Mouse (Mus musculus): ENCODE data around the gene 9430097D07Rik. TPM values are rescaled to one million over a fixed set of nuclear protein-coding genes. Genes with fewer than 3 reads are reported as not detected.

9430097D07Rik gene
- polyA plus RNA-seq, 1 experiment from 2014 or later = 0.25 TPM

Other genes with a start within 250 kb of the 9430097D07Rik start
- gene Ciz1, start 223.4 kb downstream of the 9430097D07Rik start, polyA plus RNA-seq (2016; fragmentation: Nextera tagmentation; extraction: Ambion mirVana) = 55.8 and 57.6 TPM in 2 replicates
- 35.4 and 41.1 TPM in 2 replicates for gene Dnm1, start 222.3 kb downstream of the 9430097D07Rik start, polyA plus RNA-seq (2016; fragmentation: Nextera tagmentation; extraction: Ambion mirVana)
- 86.4 and 87.9 TPM in 2 replicates for gene 1110008P14Rik, start 193.7 kb downstream of the 9430097D07Rik start, polyA plus RNA-seq (2016; fragmentation: Nextera tagmentation; extraction: Ambion mirVana)
- 0.68 and 1.1 TPM in 2 replicates for gene Lcn2, start 187.4 kb downstream of the 9430097D07Rik start, polyA plus RNA-seq (2016; fragmentation: Nextera tagmentation; extraction: Ambion mirVana)
- gene Ptges2, start 179.8 kb downstream of the 9430097D07Rik start, polyA plus RNA-seq (2016; fragmentation: Nextera tagmentation; extraction: Ambion mirVana) = 35.8 and 40.5 TPM in 2 replicates
- gene Naif1, start 125.2 kb downstream of the 9430097D07Rik start, polyA plus RNA-seq (2016; fragmentation: Nextera tagmentation; extraction: Ambion mirVana) = 5.7 and 6.0 TPM in 2 replicates
- 41.6 and 44.0 TPM in 2 replicates for gene Slc25a25, start 124.2 kb downstream of the 9430097D07Rik start, polyA plus RNA-seq (2016; fragmentation: Nextera tagmentation; extraction: Ambion mirVana)
- 11.5 and 14.4 TPM in 2 replicates for gene Fam102a, start 40.4 kb downstream of the 9430097D07Rik start, polyA plus RNA-seq (2016; fragmentation: Nextera tagmentation; extraction: Ambion mirVana)
- gene Dpm2, start 4.8 kb downstream of the 9430097D07Rik start, polyA plus RNA-seq (2016; fragmentation: Nextera tagmentation; extraction: Ambion mirVana) = 121 and 124 TPM in 2 replicates
- gene Pip5kl1, start 887 bp downstream of the 9430097D07Rik start, polyA plus RNA-seq (2016; fragmentation: Nextera tagmentation; extraction: Ambion mirVana) = 3.9 and 4.0 TPM in 2 replicates
- gene St6galnac4, start 11.4 kb upstream of the 9430097D07Rik start, polyA plus RNA-seq (2016; fragmentation: Nextera tagmentation; extraction: Ambion mirVana) = 20.4 and 21.4 TPM in 2 replicates
- gene St6galnac6, start 24.0 kb upstream of the 9430097D07Rik start, polyA plus RNA-seq (2016; fragmentation: Nextera tagmentation; extraction: Ambion mirVana) = 10.1 and 11.5 TPM in 2 replicates
- gene Ak1, start 46.1 kb upstream of the 9430097D07Rik start, polyA plus RNA-seq (2016; fragmentation: Nextera tagmentation; extraction: Ambion mirVana) = 46.6 and 50.4 TPM in 2 replicates
- gene Eng, start 70.9 kb upstream of the 9430097D07Rik start, polyA plus RNA-seq (2016; fragmentation: Nextera tagmentation; extraction: Ambion mirVana) = 28.8 and 33.0 TPM in 2 replicates
- 16.4 and 17.3 TPM in 2 replicates for gene Fpgs, start 128.5 kb upstream of the 9430097D07Rik start, polyA plus RNA-seq (2016; fragmentation: Nextera tagmentation; extraction: Ambion mirVana)
- gene Cdk9, start 137.4 kb upstream of the 9430097D07Rik start, polyA plus RNA-seq (2016; fragmentation: Nextera tagmentation; extraction: Ambion mirVana) = 97.8 and 103 TPM in 2 replicates
- gene Sh2d3c, start 145.4 kb upstream of the 9430097D07Rik start, polyA plus RNA-seq (2016; fragmentation: Nextera tagmentation; extraction: Ambion mirVana) = 41.8 and 45.1 TPM in 2 replicates
- 2.1 and 3.1 TPM in 2 replicates for gene 6330409D20Rik, start 165.3 kb upstream of the 9430097D07Rik start, polyA plus RNA-seq (2016; fragmentation: Nextera tagmentation; extraction: Ambion mirVana)
- 55.5 and 56.1 TPM in 2 replicates for gene Tor2a, start 181.6 kb upstream of the 9430097D07Rik start, polyA plus RNA-seq (2016; fragmentation: Nextera tagmentation; extraction: Ambion mirVana)
- 0.32 and 1.2 TPM in 2 replicates for gene Ttc16, start 199.9 kb upstream of the 9430097D07Rik start, polyA plus RNA-seq (2016; fragmentation: Nextera tagmentation; extraction: Ambion mirVana)
- gene Ptrh1, start 200.1 kb upstream of the 9430097D07Rik start, polyA plus RNA-seq (2016; fragmentation: Nextera tagmentation; extraction: Ambion mirVana) = 4.3 and 5.5 TPM in 2 replicates
- 0.82 and 1.6 TPM in 2 replicates for gene Cfap157, start 208.7 kb upstream of the 9430097D07Rik start, polyA plus RNA-seq (2016; fragmentation: Nextera tagmentation; extraction: Ambion mirVana)